ENCODE assay signal across 8 mouse cellular contexts in the genomic region with DNA sequence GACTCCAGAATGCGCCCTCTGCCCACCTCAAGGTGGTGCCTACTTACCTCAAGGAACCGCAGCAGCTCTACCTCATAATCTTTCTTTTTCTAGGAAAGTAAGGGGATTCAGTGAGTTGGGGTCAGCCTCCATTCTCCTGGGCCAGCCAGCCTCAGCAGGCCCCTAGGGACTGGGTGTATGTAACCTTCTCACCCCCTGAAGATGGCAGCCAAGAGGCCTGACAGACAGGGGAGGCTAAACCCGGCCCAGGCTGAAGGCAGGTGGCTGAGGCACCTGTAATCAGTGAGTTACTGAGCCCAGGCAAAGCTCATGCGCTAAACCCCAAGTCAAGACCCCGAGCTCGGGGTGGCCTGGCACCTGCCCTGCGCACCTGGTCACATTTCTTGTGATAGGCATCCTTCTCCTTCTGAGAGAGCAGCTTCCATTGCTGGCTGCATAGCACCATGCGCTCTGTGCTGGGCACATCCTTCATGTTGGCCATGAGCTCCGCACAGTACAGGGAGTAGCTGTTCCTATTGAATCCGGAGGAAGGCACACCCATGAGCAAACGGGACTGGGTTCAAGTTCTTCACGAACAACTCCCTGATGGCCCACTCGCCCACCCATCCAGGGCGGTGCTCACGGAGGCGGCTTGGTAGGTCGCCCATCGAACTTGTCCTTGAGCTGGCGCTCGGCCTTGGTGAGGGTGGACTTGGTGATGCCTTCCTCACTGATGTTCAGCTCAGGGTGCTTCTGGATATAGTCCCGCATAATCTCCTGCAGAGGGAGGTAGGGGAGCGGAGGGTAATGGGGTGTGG. TPM values are rescaled to one million over a fixed set of nuclear protein-coding genes. Genes with fewer than 3 reads are reported as not detected.
DNase-seq lines count a peak whose midpoint lies in the region; ATAC-seq and TF ChIP-seq lines count a peak whose summit lies in the region.

No protein-coding gene starts in this region.

- no peak for TF ChIP-seq CTCF in G1E (IDR thresholded peaks at IDR 0.05; ENCODE audit: low read depth, low read length)

- 0 out of 2 replicates have a peak overlapping the region, but pooled peaks have one; percentile 55 for H3K9ac ChIP-seq in heart, embryonic 15.5 days
- peak overlapping the region; percentile 63 for H3K9ac ChIP-seq in heart, embryonic 16.5 days (ENCODE audit: low read length)
- peak overlapping the region; percentile 34; the same call in 1 of the 2 replicates for H3K9ac ChIP-seq in midbrain, embryonic 12.5 days (replicated peaks)

- DNase-seq in heart, adult 9 months (ENCODE audit: low spot score in 2 of 2) = no peak
- DNase-seq in G1E (ENCODE audit: low spot score) = no peak
- no peak for DNase-seq in natural killer cell, adult 2 months (ENCODE audit: low spot score in 2 of 2)
- DNase-seq in gastrocnemius, postnatal 25 days = no peak
- no peak for DNase-seq in left cerebral cortex, adult 8-10 months (ENCODE audit: low spot score in 2 of 2)

- ATAC-seq in heart, embryonic 15.5 days (replicated peaks; ENCODE audit: insufficient number of reproducible peaks, insufficient read depth, low FRiP score, low read depth) = no peak
- ATAC-seq in G1E (ENCODE audit: extremely low read depth, insufficient number of reproducible peaks, low FRiP score, poor library complexity, severe bottlenecking) = no peak
- ATAC-seq in heart, embryonic 16.5 days (replicated peaks; ENCODE audit: extremely low read depth, insufficient read depth, low FRiP score) = no peak
- ATAC-seq in midbrain, embryonic 12.5 days (ENCODE audit: low FRiP score, low read depth) = no peak

- peak overlapping the region; percentile 74; the same call in 1 of the 2 replicates for H3K27ac ChIP-seq in heart, embryonic 15.5 days
- H3K27ac ChIP-seq in heart, embryonic 16.5 days (ENCODE audit: low read length) = peak overlapping the region; percentile 78
- peak overlapping the region; percentile 60; the same call in 1 of the 2 replicates for H3K27ac ChIP-seq in midbrain, embryonic 12.5 days (replicated peaks)

- H3K27me3 ChIP-seq in heart, embryonic 15.5 days = no peaks in the 10 kb centered on the region
- H3K27me3 ChIP-seq in G1E (ENCODE audit: insufficient read depth, low read length) = no peaks in the 10 kb centered on the region
- H3K27me3 ChIP-seq in heart, embryonic 16.5 days (ENCODE audit: control insufficient read depth, insufficient read depth, low read length) = no peaks in the 10 kb centered on the region
- H3K27me3 ChIP-seq in midbrain, embryonic 12.5 days = no peaks in the 10 kb centered on the region

- no peaks in the 10 kb centered on the region for H3K9me3 ChIP-seq in heart, embryonic 15.5 days (replicated peaks)
- H3K9me3 ChIP-seq in G1E (replicated peaks) = no peaks in the 10 kb centered on the region
- no peaks in the 10 kb centered on the region for H3K9me3 ChIP-seq in heart, embryonic 16.5 days (replicated peaks; ENCODE audit: control insufficient read depth, low read length)
- no peaks in the 10 kb centered on the region for H3K9me3 ChIP-seq in midbrain, embryonic 12.5 days

- H3K4me3 ChIP-seq in heart, embryonic 15.5 days = peak overlapping the region; percentile 51
- peak overlapping the region; percentile 69; the same call in 1 of the 2 replicates for H3K4me3 ChIP-seq in G1E (ENCODE audit: low read depth, low read length)
- peak overlapping the region; percentile 57 for H3K4me3 ChIP-seq in heart, embryonic 16.5 days (ENCODE audit: low read length)
- peak overlapping the region; percentile 37 for H3K4me3 ChIP-seq in midbrain, embryonic 12.5 days

- H3K36me3 ChIP-seq in heart, embryonic 15.5 days = peaks cover 58% of the 10 kb centered on the region
- H3K36me3 ChIP-seq in G1E (replicated peaks) = peaks cover 99% of the 10 kb centered on the region
- H3K36me3 ChIP-seq in heart, embryonic 16.5 days (ENCODE audit: control insufficient read depth, insufficient read depth) = peaks cover 53% of the 10 kb centered on the region
- H3K36me3 ChIP-seq in midbrain, embryonic 12.5 days = peaks cover 90% of the 10 kb centered on the region

- peaks cover 27% of the 10 kb centered on the region for H3K4me1 ChIP-seq in heart, embryonic 15.5 days (replicated peaks)
- H3K4me1 ChIP-seq in G1E (ENCODE audit: insufficient read depth, low read depth, low read length) = peaks cover 86% of the 10 kb centered on the region
- H3K4me1 ChIP-seq in heart, embryonic 16.5 days (ENCODE audit: control insufficient read depth, insufficient read depth, low read length) = peaks cover 22% of the 10 kb centered on the region
- peaks cover 27% of the 10 kb centered on the region for H3K4me1 ChIP-seq in midbrain, embryonic 12.5 days

- 82% methylated on average over 22 of the region's 22 CpGs for WGBS in heart, embryonic 15.5 days
- 88% methylated on average over 22 of the region's 22 CpGs for WGBS in heart, embryonic 16.5 days
- WGBS in midbrain, embryonic 12.5 days = 89% methylated on average over 22 of the region's 22 CpGs

- H3K4me2 ChIP-seq in heart, embryonic 15.5 days = peak overlapping the region; percentile 77
- peak overlapping the region; percentile 82 for H3K4me2 ChIP-seq in heart, embryonic 16.5 days (ENCODE audit: low read depth, low read length)
- peak overlapping the region; percentile 60; the same call in 1 of the 2 replicates for H3K4me2 ChIP-seq in midbrain, embryonic 12.5 days (replicated peaks)

RNA-seq across cellular contexts. Expression of a gene that starts 9.5 kb away (rescaled TPM):
- 51.0 and 60.2 TPM in 2 replicates for polyA plus RNA-seq in heart, embryonic 15.5 days (2015; fragmentation: Nextera tagmentation; extraction: Ambion mirVana)
- 69.7 and 74.7 TPM in 2 replicates for total RNA-seq in G1E (2014; fragmentation: Nextera tagmentation)
- total RNA-seq in G1E (2017) = 133 and 151 TPM in 2 replicates
- polyA plus RNA-seq in G1E (2012) = 179 and 180 TPM in 2 replicates
- 57.8 and 58.9 TPM in 2 replicates for polyA plus RNA-seq in heart, embryonic 16.5 days (2015; fragmentation: Nextera tagmentation; extraction: Ambion mirVana)
- polyA plus RNA-seq in midbrain, embryonic 12.5 days (2016; fragmentation: Nextera tagmentation; extraction: Ambion mirVana) = 102 and 121 TPM in 2 replicates
- total RNA-seq in gastrocnemius, postnatal 25 days (2021) = 10 to 100 TPM; 36.6 to 37.8 TPM
- total RNA-seq in left cerebral cortex, adult 8-10 months (2022) = 100 to 1,000 TPM; 102 to 118 (median 113) TPM

RNA-seq across cellular contexts. Expression of a gene that starts 13.6 kb away (rescaled TPM):
- polyA plus RNA-seq in heart, embryonic 15.5 days (2015; fragmentation: Nextera tagmentation; extraction: Ambion mirVana) = 6.8 and 8.9 TPM in 2 replicates
- total RNA-seq in G1E (2014; fragmentation: Nextera tagmentation) = 24.4 and 29.9 TPM in 2 replicates
- 24.0 and 24.7 TPM in 2 replicates for total RNA-seq in G1E (2017)
- 60.0 and 65.2 TPM in 2 replicates for polyA plus RNA-seq in G1E (2012)
- polyA plus RNA-seq in heart, embryonic 16.5 days (2015; fragmentation: Nextera tagmentation; extraction: Ambion mirVana) = 7.1 and 9.1 TPM in 2 replicates
- polyA plus RNA-seq in midbrain, embryonic 12.5 days (2016; fragmentation: Nextera tagmentation; extraction: Ambion mirVana) = 24.7 and 26.6 TPM in 2 replicates
- 10 to 100 TPM; 12.4 to 13.1 TPM for total RNA-seq in gastrocnemius, postnatal 25 days (2021)
- 100 to 1,000 TPM; 202 to 218 (median 208) TPM for total RNA-seq in left cerebral cortex, adult 8-10 months (2022)

RNA-seq across cellular contexts. Expression of a gene that starts 25.3 kb away (rescaled TPM):
- polyA plus RNA-seq in heart, embryonic 15.5 days (2015; fragmentation: Nextera tagmentation; extraction: Ambion mirVana) = 36.4 and 43.1 TPM in 2 replicates
- total RNA-seq in G1E (2014; fragmentation: Nextera tagmentation) = 17.9 and 24.4 TPM in 2 replicates
- 30.3 and 32.4 TPM in 2 replicates for total RNA-seq in G1E (2017)
- polyA plus RNA-seq in G1E (2012) = 27.2 and 27.6 TPM in 2 replicates
- polyA plus RNA-seq in heart, embryonic 16.5 days (2015; fragmentation: Nextera tagmentation; extraction: Ambion mirVana) = 42.6 and 44.9 TPM in 2 replicates
- polyA plus RNA-seq in midbrain, embryonic 12.5 days (2016; fragmentation: Nextera tagmentation; extraction: Ambion mirVana) = 65.5 and 69.4 TPM in 2 replicates
- total RNA-seq in gastrocnemius, postnatal 25 days (2021) = 10 to 100 TPM; 11.5 to 14.6 TPM
- total RNA-seq in left cerebral cortex, adult 8-10 months (2022) = 10 to 100 TPM; 62.1 to 70.6 (median 65.6) TPM

RNA-seq across cellular contexts. Expression of a gene that starts 41.5 kb away (rescaled TPM):
- polyA plus RNA-seq in heart, embryonic 15.5 days (2015; fragmentation: Nextera tagmentation; extraction: Ambion mirVana) = 0.05 and 0.06 TPM in 2 replicates
- total RNA-seq in G1E (2014; fragmentation: Nextera tagmentation) (not detected in 2 replicates), G1E (2017) (0.05 TPM in 1 of 2 replicates, not detected in the other)
- not detected in 2 replicates for polyA plus RNA-seq in G1E (2012)
- polyA plus RNA-seq in heart, embryonic 16.5 days (2015; fragmentation: Nextera tagmentation; extraction: Ambion mirVana) = 0.08 and 0.09 TPM in 2 replicates
- polyA plus RNA-seq in midbrain, embryonic 12.5 days (2016; fragmentation: Nextera tagmentation; extraction: Ambion mirVana) = not detected in 2 replicates
- total RNA-seq in gastrocnemius, postnatal 25 days (2021) = 10 to 100 TPM; 70.0 to 71.3 TPM
- total RNA-seq in left cerebral cortex, adult 8-10 months (2022) = 1 to 10 TPM; 2.8 to 3.7 (median 3.3) TPM

RNA-seq across cellular contexts. Expression of a gene that starts 56.0 kb away (rescaled TPM):
- 20.2 and 31.9 TPM in 2 replicates for polyA plus RNA-seq in heart, embryonic 15.5 days (2015; fragmentation: Nextera tagmentation; extraction: Ambion mirVana)
- total RNA-seq in G1E (2014; fragmentation: Nextera tagmentation) = 5.9 and 596 TPM in 2 replicates
- 1.1 and 1.5 TPM in 2 replicates for total RNA-seq in G1E (2017)
- 2.3 and 2.9 TPM in 2 replicates for polyA plus RNA-seq in G1E (2012)
- 14.9 TPM in 2 replicates for polyA plus RNA-seq in heart, embryonic 16.5 days (2015; fragmentation: Nextera tagmentation; extraction: Ambion mirVana)
- polyA plus RNA-seq in midbrain, embryonic 12.5 days (2016; fragmentation: Nextera tagmentation; extraction: Ambion mirVana) = 26.7 and 30.4 TPM in 2 replicates
- under 1 TPM; 0.08 to 0.56 TPM for total RNA-seq in gastrocnemius, postnatal 25 days (2021)
- total RNA-seq in left cerebral cortex, adult 8-10 months (2022) = under 1 TPM in 3 of 4 experiments, not detected in 1; 0.08 to 0.41 (median 0.24) TPM
